Mouse (Mus musculus): ENCODE data around the gene Brsk2.

DNA sequence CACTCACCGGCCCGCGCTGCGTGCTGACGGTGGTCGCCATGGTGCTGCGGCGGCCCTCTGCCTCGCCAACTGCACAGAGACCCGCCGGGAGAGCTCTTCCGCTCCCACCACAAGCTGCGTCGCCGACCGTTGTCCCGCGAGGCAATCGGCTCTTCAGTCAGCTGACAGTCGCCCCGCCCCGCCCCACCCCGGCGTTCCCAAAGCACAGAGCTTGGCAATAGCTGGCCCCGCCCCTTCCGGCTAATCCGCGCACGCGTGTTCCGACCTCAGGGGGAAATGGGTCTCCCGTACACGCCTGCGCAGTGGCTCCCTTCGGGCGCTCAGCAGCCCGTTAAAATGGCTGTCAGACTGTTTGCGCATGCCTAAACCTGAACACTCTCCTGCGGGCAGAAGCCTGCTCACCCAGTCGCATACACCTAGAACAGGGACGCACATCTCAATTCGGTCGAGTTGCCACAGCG is 47.3 kb upstream of the Brsk2 start:
- TF ChIP-seq CTCF (conservative IDR thresholded peaks at IDR 0.05; ENCODE audit: low read length) (no peak), NANOG (IDR thresholded peaks at IDR 0.05; ENCODE audit: borderline replicate concordance, low read length) (no peak)

Data from E14TG2a.4 (cell line).